Mouse (Mus musculus) urinary bladder, postnatal 4 days (tissue): ENCODE results near the gene E330017A01Rik.

Experiments
- DNase-seq, 2 experiments: peaks; one replicate each; pipeline ENCODE4 v3.0.0; 2021 to 2022; ENCODE audit warnings: low spot score in 2 of 2

E330017A01Rik gene

DNA sequence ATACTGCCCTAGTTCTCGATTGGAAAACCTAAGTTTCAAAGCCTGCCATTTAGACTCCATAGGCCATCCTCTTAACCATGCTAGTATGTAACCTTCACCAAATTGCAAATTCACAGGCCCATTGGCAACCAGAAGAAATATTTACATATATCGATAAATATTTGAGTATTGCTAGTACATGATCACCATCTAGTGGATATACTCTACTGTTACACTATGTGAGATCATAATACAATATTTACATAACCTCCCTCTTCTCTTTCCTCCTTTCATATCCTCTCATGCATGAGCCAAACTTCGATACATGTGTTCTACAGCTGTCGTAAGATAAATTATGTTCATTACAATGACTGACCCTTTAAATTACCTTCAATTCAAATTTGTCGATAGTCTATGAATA lies 24.5 kb upstream of the E330017A01Rik start:
- DNase-seq, result no peak

GRCm38 (mm10) chr16:58662287-58662791 lies 23.8 kb upstream of the E330017A01Rik start:
- DNase-seq, result no peak

- no peak for DNase-seq
These were observed 23.3 kb upstream of the E330017A01Rik start for GRCm38 (mm10) chr16:58661826-58662225.

- DNase-seq, result no peak
These were observed 20.1 kb upstream of the E330017A01Rik start for GRCm38 (mm10) chr16:58658668-58659067.

GRCm38 (mm10) chr16:58656526-58656925 lies 18.0 kb upstream of the E330017A01Rik start:
- DNase-seq, result no peak

GRCm38 (mm10) chr16:58655751-58656150 lies 17.2 kb upstream of the E330017A01Rik start:
- DNase-seq, result no peak

DNA sequence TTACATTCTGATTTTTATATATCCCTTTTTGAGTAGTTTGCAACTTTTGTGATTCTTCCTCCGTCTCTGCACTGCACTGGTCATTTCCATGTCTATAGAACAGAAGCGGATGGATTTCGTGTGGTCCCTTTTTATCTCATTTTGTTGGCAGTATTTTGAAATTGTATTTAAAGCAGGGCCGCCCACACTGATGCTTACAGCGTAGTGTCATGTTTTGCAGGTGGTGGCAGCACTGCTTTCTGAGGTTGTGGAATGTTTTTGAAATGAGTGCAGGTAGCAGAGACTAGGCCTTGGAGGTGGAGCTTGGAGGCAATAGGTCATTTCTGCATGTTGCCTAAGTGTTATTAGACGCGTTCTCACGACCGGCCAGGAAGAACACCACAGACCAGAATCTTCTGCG lies 11.4 kb upstream of the E330017A01Rik start:
- no peak for DNase-seq

GRCm38 (mm10) chr16:58638016-58638415 lies 523 bp downstream of the E330017A01Rik start:
- DNase-seq, result no peak

DNA sequence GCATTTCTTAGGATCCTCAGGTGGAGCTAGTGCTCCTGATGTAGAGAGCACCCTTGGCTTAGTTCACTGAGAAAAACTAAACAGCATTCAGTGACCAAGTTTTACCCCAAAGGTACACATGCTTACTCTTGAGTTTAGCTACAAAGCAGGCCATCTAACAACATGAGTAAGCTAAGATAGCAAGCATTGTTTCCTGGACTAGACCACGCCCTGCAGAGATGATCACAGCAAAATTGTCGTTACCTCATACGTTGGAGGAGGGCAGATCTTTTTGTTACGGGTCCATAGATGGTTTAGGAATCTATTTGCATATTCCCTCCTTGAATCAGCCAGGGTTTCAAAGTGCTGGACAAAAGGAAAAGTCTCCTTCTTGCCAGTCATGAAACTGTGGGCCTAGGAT lies 1.1 kb downstream of the E330017A01Rik start:
- no peak for DNase-seq

- DNase-seq, result no peak
These were observed 2.7 kb downstream of the E330017A01Rik start for GRCm38 (mm10) chr16:58635866-58636265.

GRCm38 (mm10) chr16:58629736-58630135 lies 8.8 kb downstream of the E330017A01Rik start:
- DNase-seq, result no peak

DNA sequence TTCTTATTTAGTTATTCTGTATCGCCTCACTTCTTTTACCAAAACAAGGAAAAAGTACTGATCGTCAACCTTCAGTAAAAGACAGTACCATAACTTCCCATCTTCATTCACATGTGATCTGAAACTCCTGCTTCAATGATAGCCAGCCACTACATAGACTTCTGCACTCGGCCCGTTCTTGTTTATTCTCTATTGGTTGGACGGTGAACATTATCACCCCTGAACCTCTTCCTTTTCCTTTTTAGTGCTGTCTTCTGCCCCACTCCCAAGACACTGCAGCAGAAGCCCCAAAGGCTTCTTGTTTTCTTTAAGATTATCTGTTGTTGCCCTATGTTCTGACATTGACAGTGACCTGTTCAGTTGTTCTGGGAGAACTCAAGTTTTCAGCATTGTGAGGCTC lies 9.6 kb downstream of the E330017A01Rik start:
- DNase-seq, result no peak

DNA sequence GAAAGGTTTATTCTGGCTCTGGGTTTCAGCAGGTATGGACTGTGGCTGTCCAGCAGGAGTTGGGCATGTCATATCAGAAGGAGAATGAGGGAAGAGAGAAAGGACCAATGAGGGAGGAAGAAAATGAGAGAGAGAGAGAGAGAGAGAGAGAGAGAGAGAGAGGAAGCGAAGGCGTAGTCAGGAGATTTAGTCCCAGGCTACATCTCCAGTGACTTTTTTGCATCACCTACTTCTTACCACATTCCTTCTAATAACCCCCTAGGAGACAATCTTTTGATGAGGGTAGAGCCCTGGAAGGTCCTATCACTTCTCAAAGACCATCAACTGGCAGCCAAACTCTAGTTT lies 10.2 kb downstream of the E330017A01Rik start:
- no peak for DNase-seq

- no peak for DNase-seq
These were observed 10.8 kb downstream of the E330017A01Rik start for GRCm38 (mm10) chr16:58627597-58628335.

DNA sequence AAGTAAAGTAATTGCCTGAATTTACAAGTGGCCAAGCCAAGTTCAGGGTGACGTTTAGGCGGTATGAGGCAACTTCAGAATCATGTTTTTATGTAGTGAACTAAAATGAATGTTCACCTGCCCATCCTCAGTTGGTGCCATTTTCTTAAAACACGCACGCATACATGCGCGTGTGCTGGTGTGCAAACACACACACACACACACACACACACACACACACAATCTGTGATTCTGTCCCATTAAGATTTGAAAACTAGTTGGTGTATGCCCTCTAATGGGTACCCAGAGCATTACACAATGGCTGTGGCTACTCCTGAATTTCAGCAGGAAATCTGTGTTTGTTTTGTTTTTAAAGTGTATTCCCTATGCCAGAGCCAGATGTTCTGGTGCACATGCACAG lies 14.6 kb downstream of the E330017A01Rik start:
- DNase-seq, result no peak

DNA sequence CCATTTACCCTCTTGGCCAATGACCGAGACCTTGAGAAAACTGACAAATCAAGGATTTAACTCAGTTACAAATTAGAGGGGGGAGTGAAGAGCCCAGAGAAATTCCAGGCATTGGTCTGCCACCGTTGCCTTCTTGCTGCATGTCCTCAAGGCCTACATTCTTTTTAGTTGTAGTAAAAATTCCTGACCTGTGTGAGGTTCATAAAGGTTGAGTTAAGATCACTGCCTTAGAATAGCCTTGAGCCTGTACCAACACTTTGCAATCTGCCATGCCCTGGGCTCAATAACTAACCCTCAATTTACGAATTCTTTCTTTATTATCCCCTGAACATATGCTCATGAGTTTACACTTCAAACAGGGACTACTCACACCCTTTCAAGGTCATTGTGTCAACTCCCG lies 15.4 kb downstream of the E330017A01Rik start:
- DNase-seq, result no peak

DNA sequence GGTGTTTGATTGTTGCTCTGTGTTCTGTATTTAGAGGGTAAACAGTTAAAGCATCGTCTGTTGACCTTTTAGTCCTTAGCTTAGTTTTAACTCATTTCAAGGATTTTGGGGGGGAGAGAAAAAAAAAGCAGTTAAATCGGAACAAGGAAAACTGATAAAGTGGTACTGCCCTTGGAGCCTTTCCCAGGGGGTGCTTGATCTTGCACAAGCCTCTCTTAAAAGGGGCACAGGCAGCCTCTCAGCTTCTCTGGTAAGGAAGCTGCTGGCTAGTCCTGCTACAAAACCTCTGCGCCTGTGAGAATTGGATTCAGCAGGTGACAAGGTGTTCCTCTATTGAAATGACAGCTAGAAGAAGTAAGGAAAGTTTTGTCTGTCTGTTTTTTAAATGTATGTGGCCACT lies 16.2 kb downstream of the E330017A01Rik start:
- DNase-seq, result no peak

DNA sequence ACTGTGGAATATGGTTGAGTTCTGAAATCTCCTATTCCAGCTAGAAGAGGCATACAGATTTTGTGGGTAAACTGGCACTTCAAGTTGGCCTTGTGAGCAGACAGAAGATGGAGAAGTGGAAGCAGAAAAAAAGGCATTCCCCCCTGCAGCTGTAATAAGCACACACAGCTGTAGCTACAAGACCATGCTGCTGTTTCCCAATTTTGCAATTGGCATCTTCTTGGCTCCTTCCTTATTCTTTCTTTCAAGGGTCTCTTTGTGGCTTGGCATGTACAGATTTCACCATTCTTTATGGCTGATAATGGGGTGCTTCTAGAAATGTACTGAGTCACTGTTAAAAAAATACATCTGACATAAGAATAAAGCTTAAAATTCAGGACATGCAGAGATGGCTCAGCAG lies 21.2 kb downstream of the E330017A01Rik start:
- DNase-seq, result no peak

- DNase-seq, result no peak
These were observed 21.7 kb downstream of the E330017A01Rik start, which contains the start of gene Gm813 for GRCm38 (mm10) chr16:58616878-58617277. Gene Gm813 (minus strand): TSS chr16:58616978.

- no peak for DNase-seq
These were observed 25.6 kb downstream of the E330017A01Rik start for GRCm38 (mm10) chr16:58612969-58613368.

GRCm38 (mm10) chr16:58607101-58607500 lies 31.4 kb downstream of the E330017A01Rik start:
- no peak for DNase-seq

DNA sequence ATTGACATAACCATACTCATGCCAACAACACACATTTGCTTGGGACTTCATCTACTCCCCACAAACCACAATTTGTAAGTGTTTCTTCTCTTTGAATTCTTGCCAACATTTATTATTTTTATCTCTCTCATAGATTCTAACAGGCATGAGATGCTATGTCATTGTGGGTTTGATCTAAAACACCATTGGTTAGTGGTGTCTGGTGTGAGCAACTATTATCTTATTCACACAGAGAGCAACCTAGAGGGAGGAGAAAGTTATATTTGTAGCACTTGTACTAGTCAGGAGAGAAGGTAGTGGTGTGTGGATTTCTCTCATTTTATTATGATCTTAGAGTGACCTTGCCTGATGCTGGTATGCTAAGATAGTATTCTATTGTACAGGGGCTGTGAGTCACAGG lies 33.9 kb downstream of the E330017A01Rik start:
- DNase-seq, result no peak

DNA sequence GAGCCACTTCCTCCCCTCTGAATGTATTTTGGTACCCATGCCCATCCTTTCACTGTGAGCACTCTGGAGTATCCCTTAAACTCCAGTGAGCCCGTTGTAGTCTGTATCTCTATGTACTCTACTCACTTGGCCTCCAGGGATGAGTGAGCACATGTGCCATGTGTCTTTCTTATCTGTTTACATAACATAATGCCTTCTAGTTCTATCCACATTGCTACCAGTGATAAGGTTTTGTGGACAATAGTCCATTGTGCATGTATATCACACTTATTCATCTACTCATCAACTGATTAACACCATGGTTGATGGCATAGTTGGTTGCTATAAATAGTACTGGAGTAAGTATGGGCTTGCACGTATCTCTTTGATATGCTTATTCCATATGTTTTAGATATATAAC lies 34.7 kb downstream of the E330017A01Rik start:
- DNase-seq, result no peak

GRCm38 (mm10) chr16:58600846-58601245 lies 37.7 kb downstream of the E330017A01Rik start:
- DNase-seq, result no peak
